Mouse (Mus musculus): ENCODE data around the gene Tbc1d22a.

DNA sequence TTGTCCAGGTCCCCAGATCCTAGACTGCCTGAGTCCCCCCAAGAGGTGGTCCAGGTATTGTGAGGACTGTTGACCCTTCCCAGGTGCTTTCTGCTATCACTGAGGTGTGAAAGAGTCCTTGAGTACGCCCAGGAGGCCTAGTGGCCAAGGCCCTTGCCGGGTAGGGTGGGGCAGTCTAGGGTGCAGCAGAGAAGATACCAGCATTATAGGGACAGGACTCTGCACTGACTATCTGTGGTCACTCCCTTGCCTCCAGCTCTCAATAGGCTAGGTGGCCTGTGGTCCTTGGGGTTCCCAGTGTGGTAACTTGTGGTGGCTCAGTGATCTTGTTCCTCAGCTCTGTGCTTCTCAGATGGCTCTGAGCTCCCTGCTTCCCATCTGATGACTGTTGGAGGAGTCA lies 235.5 kb downstream of the Tbc1d22a start:
- TF ChIP-seq POLR2A (IDR thresholded peaks at IDR 0.05; ENCODE audit: insufficient read depth, low read depth, low read length) (no peak), CTCF (IDR thresholded peaks at IDR 0.05; ENCODE audit: insufficient read depth, low read depth, low read length) (no peak)

All from olfactory bulb, adult 2 months (tissue).